Mouse (Mus musculus): ENCODE measurements around the gene Fkbp14. TPM values are rescaled to one million over a fixed set of nuclear protein-coding genes. Genes with fewer than 3 reads are reported as not detected.

Fkbp14 gene
- polyA plus RNA-seq, 1 experiment from 2014 or later: 4.1 TPM

DNA sequence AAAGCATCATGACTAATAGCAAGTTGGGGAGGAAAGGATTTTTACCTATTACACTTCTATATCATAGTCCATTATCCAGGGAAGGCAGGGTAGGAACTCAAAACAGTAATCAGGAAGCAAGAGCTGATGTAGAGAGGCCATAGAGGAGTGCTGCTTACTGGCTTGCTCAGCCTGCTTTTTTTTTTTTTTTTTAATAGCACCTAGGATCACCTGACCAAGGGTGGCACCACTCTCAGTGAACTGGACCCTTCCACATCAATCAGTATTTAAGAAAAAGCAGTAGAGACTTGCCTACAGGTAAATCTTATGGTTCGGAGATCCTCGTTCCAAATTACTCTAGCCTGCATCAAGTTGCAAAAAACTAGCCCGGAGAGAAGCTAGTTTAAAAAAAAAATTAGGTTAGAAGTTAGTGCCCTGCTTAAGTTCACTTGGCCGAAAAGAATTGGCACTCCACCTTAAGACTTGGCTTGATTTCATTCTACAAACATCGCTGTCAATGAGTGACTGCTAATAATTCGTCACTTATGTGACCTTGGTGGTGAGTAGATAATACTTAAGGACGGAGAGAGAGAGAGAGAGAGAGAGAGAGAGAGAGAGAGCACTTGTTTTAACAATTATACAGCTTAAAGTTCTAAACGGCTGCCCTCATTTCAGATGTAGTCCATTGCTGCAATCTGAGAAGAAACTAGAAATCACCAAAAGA is 3.2 kb downstream of the Fkbp14 start:
- H3K36me3 ChIP-seq (ENCODE audit: control insufficient read depth, insufficient read depth): no peaks in the 10 kb centered on the region
- peaks cover 9% of the 10 kb centered on the region for H3K4me1 ChIP-seq (ENCODE audit: control insufficient read depth, low read depth, low read length)
- H3K4me2 ChIP-seq (ENCODE audit: low read depth, low read length): peak overlapping the region; percentile 91
- peak overlapping the region; percentile 69 for H3K4me3 ChIP-seq (ENCODE audit: low read depth, low read length)
- H3K27ac ChIP-seq (ENCODE audit: low read length): no peak overlapping the region
- WGBS (ENCODE audit: insufficient replicate concordance): 46% methylated on average over 8 of the region's 8 CpGs
- H3K9ac ChIP-seq (ENCODE audit: low read depth, low read length): no peak overlapping the region; the same call in 1 of the 2 replicates
- no peak for ATAC-seq (ENCODE audit: low read depth)
- no peaks in the 10 kb centered on the region; the same call in 1 of the 2 replicates for H3K27me3 ChIP-seq (ENCODE audit: control insufficient read depth, insufficient read depth, low read depth, low read length)
- H3K9me3 ChIP-seq (replicated peaks; ENCODE audit: control insufficient read depth, low read length): no peaks in the 10 kb centered on the region

DNA sequence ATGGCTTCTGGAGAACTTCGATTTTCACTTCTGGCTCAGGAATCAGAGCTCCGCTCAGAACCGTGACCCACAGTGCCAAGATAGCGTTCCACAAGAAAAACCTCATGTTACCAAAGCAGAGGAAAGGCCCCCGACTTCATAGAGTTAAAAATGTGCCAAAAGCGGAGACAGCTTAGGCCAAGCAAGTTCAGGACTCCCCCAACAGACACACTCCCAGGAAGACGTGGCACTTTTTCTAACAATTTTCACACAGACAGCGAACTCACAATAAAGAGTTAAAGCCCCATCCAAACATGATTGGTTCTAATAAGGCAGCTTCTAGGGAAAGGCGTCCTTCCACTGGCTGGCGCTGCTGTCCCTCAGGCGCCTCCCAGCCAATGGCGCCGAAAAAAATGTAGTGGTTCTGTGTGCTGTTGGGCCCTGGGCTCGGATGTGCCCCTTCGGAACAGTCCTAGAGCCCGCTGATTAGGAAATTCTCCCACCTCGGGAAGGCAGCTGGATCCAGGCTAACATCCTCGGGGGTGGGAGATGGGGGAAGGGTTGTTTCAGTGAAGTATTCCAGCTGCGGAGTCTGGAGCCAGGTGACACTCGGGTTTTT is 4.1 kb downstream of the Fkbp14 start:
- Histone ChIP-seq H3K36me3 (ENCODE audit: control insufficient read depth, insufficient read depth) (no peaks in the 10 kb centered on the region), H3K27ac (ENCODE audit: low read length) (peak overlapping the region; percentile 10; the same call in 1 of the 2 replicates), H3K4me2 (ENCODE audit: low read depth, low read length) (peak overlapping the region; percentile 76), H3K4me1 (ENCODE audit: control insufficient read depth, low read depth, low read length) (peaks cover 9% of the 10 kb centered on the region), H3K4me3 (ENCODE audit: low read depth, low read length) (peak overlapping the region; percentile 69), H3K9me3 (replicated peaks; ENCODE audit: control insufficient read depth, low read length) (no peaks in the 10 kb centered on the region), H3K27me3 (ENCODE audit: control insufficient read depth, insufficient read depth, low read depth, low read length) (no peaks in the 10 kb centered on the region; the same call in 1 of the 2 replicates), H3K9ac (ENCODE audit: low read depth, low read length) (peak overlapping the region; percentile 72)
- WGBS (ENCODE audit: insufficient replicate concordance): under 1% methylated on average over 20 of the region's 20 CpGs
- ATAC-seq (ENCODE audit: low read depth): peak; percentile 76

DNA sequence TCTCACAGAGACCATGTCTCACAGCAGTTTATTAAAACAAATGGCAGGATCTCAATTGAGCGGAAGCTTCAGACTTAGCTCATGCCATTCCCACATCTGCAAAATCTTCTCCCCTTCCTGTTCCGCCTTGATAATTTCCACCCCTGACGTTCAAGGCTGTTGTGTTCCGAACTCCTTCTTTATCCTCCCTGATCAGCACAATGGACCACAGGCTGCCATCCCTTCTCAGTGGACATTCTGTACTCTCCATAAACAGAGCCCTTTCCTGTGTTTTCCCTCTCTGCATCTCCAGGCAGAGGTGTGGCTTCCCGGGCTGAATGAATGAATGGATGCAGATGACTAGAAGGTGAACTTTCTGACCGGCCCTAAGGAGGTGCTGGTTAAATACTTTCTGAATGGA is 5.3 kb downstream of the Fkbp14 start:
- Histone ChIP-seq H3K4me2 (ENCODE audit: low read depth, low read length) (peak overlapping the region; percentile 27; the same call in 1 of the 2 replicates), H3K9me3 (replicated peaks; ENCODE audit: control insufficient read depth, low read length) (no peaks in the 10 kb centered on the region), H3K9ac (ENCODE audit: low read depth, low read length) (no peak overlapping the region), H3K27ac (ENCODE audit: low read length) (no peak overlapping the region), H3K4me1 (ENCODE audit: control insufficient read depth, low read depth, low read length) (peaks cover 9% of the 10 kb centered on the region), H3K27me3 (ENCODE audit: control insufficient read depth, insufficient read depth, low read depth, low read length) (no peaks in the 10 kb centered on the region; the same call in 1 of the 2 replicates), H3K4me3 (ENCODE audit: low read depth, low read length) (no peak overlapping the region), H3K36me3 (ENCODE audit: control insufficient read depth, insufficient read depth) (no peaks in the 10 kb centered on the region)
- 49% methylated on average over 6 of the region's 6 CpGs for WGBS (ENCODE audit: insufficient replicate concordance)
- ATAC-seq (ENCODE audit: low read depth): no peak

DNA sequence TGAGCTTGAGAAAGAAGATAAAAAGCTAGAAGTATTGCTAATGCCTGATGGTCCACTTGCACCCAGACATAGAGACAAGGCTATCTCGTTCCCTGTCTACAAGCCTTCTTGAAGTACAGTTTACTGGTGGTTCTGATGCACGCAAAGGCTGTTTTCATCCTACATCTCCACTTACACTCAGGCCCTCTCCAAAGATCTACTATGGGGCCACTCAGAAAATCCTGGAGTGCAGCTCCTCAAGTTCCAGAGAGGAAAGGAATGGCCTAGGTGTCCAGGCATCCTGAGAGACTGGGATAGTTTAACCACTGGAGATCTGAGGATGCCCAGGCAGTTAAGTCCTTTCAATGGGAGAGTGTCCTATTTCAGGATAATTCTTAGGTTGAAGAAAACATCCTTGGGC is 6.4 kb downstream of the Fkbp14 start:
- WGBS (ENCODE audit: insufficient replicate concordance): 69% methylated on average over 2 of the region's 2 CpGs

DNA sequence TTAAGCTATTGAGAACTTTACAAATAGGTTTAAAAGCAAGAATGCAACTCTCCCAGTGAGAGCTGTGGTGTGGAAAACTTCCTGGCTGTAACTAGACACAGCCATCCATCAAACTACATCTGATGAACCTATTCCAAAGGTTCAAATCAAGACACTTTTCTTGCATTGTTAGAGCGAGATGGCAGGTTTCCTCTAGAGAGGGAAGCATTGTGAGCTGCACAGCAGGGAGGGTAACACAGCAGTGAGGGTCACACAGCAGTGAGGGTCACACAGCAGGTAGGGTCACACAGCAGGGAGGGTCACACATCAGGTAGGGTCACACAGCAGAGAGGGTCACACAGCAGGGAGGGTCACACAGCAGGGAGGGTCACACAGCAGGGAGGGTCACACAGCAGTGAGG is 8.9 kb downstream of the Fkbp14 start:
- no peak overlapping the region for H3K4me2 ChIP-seq (ENCODE audit: low read depth, low read length)
- no peak for ATAC-seq (ENCODE audit: low read depth)
- no peaks in the 10 kb centered on the region for H3K27me3 ChIP-seq (ENCODE audit: control insufficient read depth, insufficient read depth, low read depth, low read length)
- H3K27ac ChIP-seq (ENCODE audit: low read length): no peak overlapping the region
- H3K36me3 ChIP-seq (ENCODE audit: control insufficient read depth, insufficient read depth): no peaks in the 10 kb centered on the region
- H3K9ac ChIP-seq (ENCODE audit: low read depth, low read length): no peak overlapping the region
- H3K4me3 ChIP-seq (ENCODE audit: low read depth, low read length): no peak overlapping the region
- no peaks in the 10 kb centered on the region for H3K9me3 ChIP-seq (replicated peaks; ENCODE audit: control insufficient read depth, low read length)
- H3K4me1 ChIP-seq (ENCODE audit: control insufficient read depth, low read depth, low read length): peaks cover 3% of the 10 kb centered on the region; the same call in 1 of the 2 replicates
- WGBS (ENCODE audit: insufficient replicate concordance): 33% methylated on average over 1 of the region's 1 CpGs

More for the DNA sequence above, 6.4 kb downstream of the Fkbp14 start:
- Histone ChIP-seq H3K4me1 (ENCODE audit: control insufficient read depth, low read depth, low read length) (peaks cover 7% of the 10 kb centered on the region), H3K9me3 (replicated peaks; ENCODE audit: control insufficient read depth, low read length) (no peaks in the 10 kb centered on the region), H3K4me2 (ENCODE audit: low read depth, low read length) (no peak overlapping the region), H3K27ac (ENCODE audit: low read length) (no peak overlapping the region), H3K4me3 (ENCODE audit: low read depth, low read length) (no peak overlapping the region), H3K36me3 (ENCODE audit: control insufficient read depth, insufficient read depth) (no peaks in the 10 kb centered on the region), H3K9ac (ENCODE audit: low read depth, low read length) (no peak overlapping the region), H3K27me3 (ENCODE audit: control insufficient read depth, insufficient read depth, low read depth, low read length) (no peaks in the 10 kb centered on the region)
- ATAC-seq (ENCODE audit: low read depth): no peak

DNA sequence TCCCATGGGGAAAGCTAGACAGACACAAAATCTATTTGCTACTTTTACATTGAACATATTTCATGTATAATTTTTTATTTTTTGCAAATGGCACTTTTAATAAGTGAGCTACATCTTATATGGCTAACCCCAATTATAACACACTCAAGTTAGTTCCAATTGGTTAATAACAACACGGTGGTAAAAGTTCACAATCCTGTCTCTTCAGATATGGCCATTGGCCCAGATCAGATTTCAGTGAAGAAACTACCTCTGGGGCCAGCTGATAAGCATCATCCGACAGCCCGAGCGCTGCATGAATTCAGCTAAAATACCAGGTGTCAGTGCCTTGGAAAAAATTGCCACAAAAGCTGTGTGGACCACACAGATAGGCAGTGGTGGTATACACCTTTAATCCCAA is 9.4 kb downstream of the Fkbp14 start:
- Histone ChIP-seq H3K4me3 (ENCODE audit: low read depth, low read length) (no peak overlapping the region), H3K4me1 (ENCODE audit: control insufficient read depth, low read depth, low read length) (peaks cover 3% of the 10 kb centered on the region; the same call in 1 of the 2 replicates), H3K36me3 (ENCODE audit: control insufficient read depth, insufficient read depth) (no peaks in the 10 kb centered on the region), H3K9ac (ENCODE audit: low read depth, low read length) (no peak overlapping the region), H3K9me3 (replicated peaks; ENCODE audit: control insufficient read depth, low read length) (no peaks in the 10 kb centered on the region), H3K4me2 (ENCODE audit: low read depth, low read length) (no peak overlapping the region), H3K27me3 (ENCODE audit: control insufficient read depth, insufficient read depth, low read depth, low read length) (no peaks in the 10 kb centered on the region), H3K27ac (ENCODE audit: low read length) (no peak overlapping the region)
- 33% methylated on average over 4 of the region's 4 CpGs for WGBS (ENCODE audit: insufficient replicate concordance)
- ATAC-seq (ENCODE audit: low read depth): no peak

DNA sequence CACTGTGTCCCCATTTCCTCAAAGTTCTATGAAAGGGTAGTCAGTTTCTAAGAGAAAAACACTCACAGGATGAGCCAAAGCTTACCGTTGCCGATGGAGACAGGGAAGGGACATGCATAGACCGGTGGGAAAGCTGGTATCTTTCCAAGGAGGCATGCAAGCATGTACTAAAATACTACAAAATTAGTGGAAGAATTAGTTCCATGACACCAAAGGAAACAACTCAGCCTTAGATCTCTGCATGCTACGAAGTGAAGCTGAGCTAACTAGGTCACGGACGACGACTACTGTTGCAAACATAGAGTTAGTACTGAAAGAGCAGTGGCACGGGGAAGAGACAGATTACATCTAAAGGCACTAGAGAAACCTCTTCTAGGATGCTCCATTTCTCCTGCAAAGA is 10.2 kb downstream of the Fkbp14 start:
- no peaks in the 10 kb centered on the region for H3K9me3 ChIP-seq (replicated peaks; ENCODE audit: control insufficient read depth, low read length)
- H3K4me1 ChIP-seq (ENCODE audit: control insufficient read depth, low read depth, low read length): peaks cover 2% of the 10 kb centered on the region; the same call in 1 of the 2 replicates
- H3K27me3 ChIP-seq (ENCODE audit: control insufficient read depth, insufficient read depth, low read depth, low read length): no peaks in the 10 kb centered on the region
- no peak overlapping the region for H3K4me2 ChIP-seq (ENCODE audit: low read depth, low read length)
- H3K27ac ChIP-seq (ENCODE audit: low read length): no peak overlapping the region
- no peak overlapping the region for H3K4me3 ChIP-seq (ENCODE audit: low read depth, low read length)
- no peak for ATAC-seq (ENCODE audit: low read depth)
- no peaks in the 10 kb centered on the region for H3K36me3 ChIP-seq (ENCODE audit: control insufficient read depth, insufficient read depth)
- 72% methylated on average over 8 of the region's 8 CpGs for WGBS (ENCODE audit: insufficient replicate concordance)
- no peak overlapping the region for H3K9ac ChIP-seq (ENCODE audit: low read depth, low read length)

DNA sequence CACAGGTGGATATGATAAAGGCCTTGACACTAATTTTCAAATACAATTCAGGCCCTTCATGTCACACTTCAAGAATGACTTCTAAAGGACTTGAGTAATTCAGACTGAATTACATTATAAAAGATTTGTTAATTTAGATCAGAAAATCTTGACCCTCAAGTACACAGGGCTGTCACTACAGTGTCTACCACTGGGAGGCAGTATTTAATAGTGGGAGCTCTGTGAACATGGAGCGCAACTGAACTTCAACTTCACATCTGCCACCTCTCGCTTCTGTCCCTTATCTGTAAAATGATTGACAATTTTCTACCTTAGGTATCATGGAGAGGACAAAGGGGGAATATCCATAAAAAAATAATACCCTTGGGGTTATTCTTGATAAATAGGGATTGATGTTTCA is 10.9 kb downstream of the Fkbp14 start:
- Histone ChIP-seq H3K4me1 (ENCODE audit: control insufficient read depth, low read depth, low read length) (no peaks in the 10 kb centered on the region), H3K9me3 (replicated peaks; ENCODE audit: control insufficient read depth, low read length) (no peaks in the 10 kb centered on the region), H3K9ac (ENCODE audit: low read depth, low read length) (no peak overlapping the region), H3K4me2 (ENCODE audit: low read depth, low read length) (no peak overlapping the region), H3K4me3 (ENCODE audit: low read depth, low read length) (no peak overlapping the region), H3K36me3 (ENCODE audit: control insufficient read depth, insufficient read depth) (no peaks in the 10 kb centered on the region), H3K27ac (ENCODE audit: low read length) (no peak overlapping the region), H3K27me3 (ENCODE audit: control insufficient read depth, insufficient read depth, low read depth, low read length) (no peaks in the 10 kb centered on the region)
- no peak for ATAC-seq (ENCODE audit: low read depth)
- WGBS (ENCODE audit: insufficient replicate concordance): 16% methylated on average over 2 of the region's 2 CpGs

DNA sequence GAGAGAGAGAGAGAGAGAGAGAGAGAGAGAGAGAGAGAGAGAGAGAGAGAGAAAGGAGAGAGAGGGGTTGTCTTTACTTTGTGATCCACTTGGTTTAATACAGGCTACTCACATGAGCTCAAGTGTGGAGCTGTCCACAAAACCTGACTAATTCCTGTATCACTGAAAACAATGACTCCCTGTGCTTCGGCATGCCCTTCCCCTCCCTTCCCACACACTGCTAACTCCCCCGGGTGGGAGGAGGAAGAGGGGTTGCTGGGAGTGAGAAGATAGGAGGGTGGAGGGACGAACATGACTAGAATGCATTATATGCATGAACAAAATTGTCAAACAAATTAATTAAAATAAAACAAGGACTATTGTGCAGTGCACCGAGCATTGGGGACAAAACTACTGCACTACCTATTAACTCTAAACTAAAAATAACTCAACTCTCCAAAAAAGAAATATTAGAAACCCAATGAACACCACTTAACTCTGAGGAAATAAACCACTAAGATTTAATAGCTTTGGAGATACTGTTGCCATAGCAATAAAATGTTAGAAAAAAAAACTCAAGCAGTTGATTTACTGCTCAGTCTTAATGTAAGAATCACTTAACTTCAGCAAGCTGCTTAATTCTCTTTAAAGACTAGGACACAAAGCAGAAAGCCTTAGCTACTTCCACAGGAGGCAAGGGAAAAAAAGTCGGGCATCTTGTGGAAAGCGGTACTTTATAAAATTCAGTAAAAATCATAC is 23.7 kb downstream of the Fkbp14 start:
- no peak overlapping the region for H3K4me2 ChIP-seq (ENCODE audit: low read depth, low read length)
- no peak overlapping the region for H3K4me3 ChIP-seq (ENCODE audit: low read depth, low read length)
- H3K9ac ChIP-seq (ENCODE audit: low read depth, low read length): no peak overlapping the region
- H3K27ac ChIP-seq (ENCODE audit: low read length): no peak overlapping the region
- H3K36me3 ChIP-seq (ENCODE audit: control insufficient read depth, insufficient read depth): no peaks in the 10 kb centered on the region
- H3K9me3 ChIP-seq (replicated peaks; ENCODE audit: control insufficient read depth, low read length): no peaks in the 10 kb centered on the region
- H3K4me1 ChIP-seq (ENCODE audit: control insufficient read depth, low read depth, low read length): no peaks in the 10 kb centered on the region
- WGBS (ENCODE audit: insufficient replicate concordance): 34% methylated on average over 6 of the region's 6 CpGs
- no peak for ATAC-seq (ENCODE audit: low read depth)
- H3K27me3 ChIP-seq (ENCODE audit: control insufficient read depth, insufficient read depth, low read depth, low read length): no peaks in the 10 kb centered on the region
